Mouse (Mus musculus) kidney, embryonic 16.5 days (tissue): ENCODE measurements around the gene Map3k5. TPM values are rescaled to one million over a fixed set of nuclear protein-coding genes. Genes with fewer than 3 reads are reported as not detected.
"Not testable (repeated sequence)": the region's sequence is repeated elsewhere in the genome, so short reads cannot be mapped to it uniquely, and the experiment has no call there.

ENCODE experiments used
- ATAC-seq: fragments of 200-750 bp; cut with Nextera tagmentation; 2 replicates; pipeline ENCODE4 v1.8.0; 2017; ENCODE audit warnings: moderate TSS enrichment; ENCODE audit not compliant: low FRiP score, low TSS enrichment
- H3K27ac ChIP-seq: fragments of 300-500 bp; sonication (generic); 2 replicates; pipeline ENCODE4 v1.5.1; 2014; ENCODE audit warnings: low read length
- H3K27me3 ChIP-seq: fragments of 300-500 bp; sonication (generic); 2 replicates; pipeline ENCODE4 v1.6.1; 2014; ENCODE audit warnings: low read length, control low read depth, mixed read lengths; ENCODE audit not compliant: insufficient read depth
- H3K36me3 ChIP-seq: fragments of 300-500 bp; sonication (generic); 2 replicates; pipeline ENCODE4 v1.6.1; 2014; ENCODE audit warnings: low read length, control low read depth, mixed read lengths; ENCODE audit not compliant: insufficient read depth
- H3K4me1 ChIP-seq: fragments of 300-500 bp; sonication (generic); 2 replicates; pipeline ENCODE4 v1.6.1; 2014; ENCODE audit warnings: low read length, control low read depth, mixed read lengths; ENCODE audit not compliant: insufficient read depth
- H3K4me2 ChIP-seq: fragments of 300-500 bp; sonication (generic); replicated peaks from 2 replicates; pipeline ENCODE4 v1.6.1; 2014; ENCODE audit warnings: low read depth, low read length
- H3K4me3 ChIP-seq: fragments of 300-500 bp; sonication (generic); 2 replicates; pipeline ENCODE4 v1.5.1; 2014; ENCODE audit warnings: mild to moderate bottlenecking, low read length
- H3K9ac ChIP-seq: fragments of 300-500 bp; sonication (generic); replicated peaks from 2 replicates; pipeline ENCODE4 v1.6.1; 2014; ENCODE audit warnings: low read length
- H3K9me3 ChIP-seq: fragments of 300-500 bp; sonication (generic); 2 replicates; pipeline ENCODE4 v1.6.1; 2016; ENCODE audit warnings: low read length, control low read depth
- WGBS: fragments of 180-500 bp; shearing (Covaris S2); extraction: QIAGEN DNeasy Blood & Tissue Kit; methylation state at CpG from one replicate; pipeline ENCODE4 v1.1.7; 2014; 5-methylcytosine and 5-hydroxymethylcytosine counted together
- polyA plus RNA-seq: library from polyadenylated mRNA; unstranded; fragments of >200 nt; fragmentation: Nextera tagmentation; extraction: Ambion mirVana; gene quantifications from 2 replicates; pipeline ENCODE4 v1.2.1, GENCODE M21; 2015

The Map3k5 gene
- polyA plus RNA-seq, 1 experiment from 2014 or later = 2.4 TPM

GRCm38 (mm10) chr10:19907246-19907804 is 26.9 kb upstream of the Map3k5 start, which contains the start of gene Pex7:
Gene Pex7, minus strand, starts transcription at chr10:19907689.
- H3K4me2 ChIP-seq = peak within 1 kb of the TSS; percentile 51
- peak within 1 kb of the TSS; percentile 78 for H3K4me3 ChIP-seq
- no peaks in the 10 kb centered on the region for H3K9me3 ChIP-seq
- under 1% methylated on average over 60 of the region's 60 CpGs for WGBS
- peak within 1 kb of the TSS; percentile 98 for H3K27ac ChIP-seq
- peak within 1 kb of the TSS; percentile 92 for H3K9ac ChIP-seq
- no peaks in the 10 kb centered on the region for H3K27me3 ChIP-seq
- H3K36me3 ChIP-seq = no peaks in the 10 kb centered on the region
- H3K4me1 ChIP-seq = no peaks in the 10 kb centered on the region
- peak; percentile 97 for ATAC-seq

GRCm38 (mm10) chr10:19908076-19908475 is 26.2 kb upstream of the Map3k5 start:
- Histone ChIP-seq H3K27me3 (no peaks in the 10 kb centered on the region), H3K9me3 (no peaks in the 10 kb centered on the region), H3K4me1 (no peaks in the 10 kb centered on the region), H3K36me3 (no peaks in the 10 kb centered on the region), H3K4me3 (no peak overlapping the region), H3K4me2 (peak overlapping the region; percentile 51; the same call in 1 of the 2 replicates), H3K27ac (no peak overlapping the region), H3K9ac (no peak overlapping the region)
- 68% methylated on average over 2 of the region's 2 CpGs for WGBS
- no peak; the same call in 1 of the 2 replicates for ATAC-seq

GRCm38 (mm10) chr10:19910516-19910915 is 23.8 kb upstream of the Map3k5 start:
- H3K9me3 ChIP-seq = no peaks in the 10 kb centered on the region
- no peak for ATAC-seq
- H3K27ac ChIP-seq = no peak overlapping the region
- H3K4me3 ChIP-seq = no peak overlapping the region
- no peaks in the 10 kb centered on the region for H3K4me1 ChIP-seq
- 91% methylated on average over 2 of the region's 2 CpGs for WGBS
- H3K36me3 ChIP-seq = no peaks in the 10 kb centered on the region
- H3K4me2 ChIP-seq = no peak overlapping the region
- no peaks in the 10 kb centered on the region for H3K27me3 ChIP-seq
- H3K9ac ChIP-seq = no peak overlapping the region

GRCm38 (mm10) chr10:19911583-19911982 is 22.7 kb upstream of the Map3k5 start:
- Histone ChIP-seq H3K4me2 (no peak overlapping the region), H3K9ac (no peak overlapping the region), H3K27ac (no peak overlapping the region), H3K4me3 (no peak overlapping the region), H3K36me3 (no peaks in the 10 kb centered on the region), H3K9me3 (no peaks in the 10 kb centered on the region), H3K27me3 (no peaks in the 10 kb centered on the region), H3K4me1 (no peaks in the 10 kb centered on the region)
- WGBS = 17% methylated on average over 1 of the region's 1 CpGs
- ATAC-seq = no peak

GRCm38 (mm10) chr10:19913806-19914205 is 20.5 kb upstream of the Map3k5 start:
- H3K9me3 ChIP-seq = no peaks in the 10 kb centered on the region
- no peak overlapping the region for H3K4me3 ChIP-seq
- no peaks in the 10 kb centered on the region for H3K36me3 ChIP-seq
- 89% methylated on average over 4 of the region's 4 CpGs for WGBS
- no peak overlapping the region for H3K4me2 ChIP-seq
- no peaks in the 10 kb centered on the region for H3K4me1 ChIP-seq
- H3K9ac ChIP-seq = no peak overlapping the region
- no peak overlapping the region for H3K27ac ChIP-seq
- H3K27me3 ChIP-seq = no peaks in the 10 kb centered on the region
- ATAC-seq = no peak

- H3K9me3 ChIP-seq = no peaks in the 10 kb centered on the region
- peak; percentile 71 for ATAC-seq
- H3K4me2 ChIP-seq = no peak overlapping the region
- H3K27me3 ChIP-seq = no peaks in the 10 kb centered on the region
- WGBS = 52% methylated on average over 1 of the region's 1 CpGs
- no peaks in the 10 kb centered on the region for H3K36me3 ChIP-seq
- H3K4me1 ChIP-seq = no peaks in the 10 kb centered on the region
- H3K27ac ChIP-seq = no peak overlapping the region
- H3K4me3 ChIP-seq = no peak overlapping the region
- H3K9ac ChIP-seq = no peak overlapping the region
These were observed 19.0 kb upstream of the Map3k5 start for GRCm38 (mm10) chr10:19915301-19915700.

GRCm38 (mm10) chr10:19922410-19922809 is 11.9 kb upstream of the Map3k5 start:
- no peak for ATAC-seq
- H3K36me3 ChIP-seq = no peaks in the 10 kb centered on the region
- no peak overlapping the region for H3K27ac ChIP-seq
- H3K27me3 ChIP-seq = no peaks in the 10 kb centered on the region
- no peak overlapping the region for H3K9ac ChIP-seq
- H3K9me3 ChIP-seq = no peaks in the 10 kb centered on the region
- H3K4me1 ChIP-seq = no peaks in the 10 kb centered on the region
- no peak overlapping the region for H3K4me3 ChIP-seq
- whole genome bisulfite sequencing = 62% methylated on average over 4 of the region's 4 CpGs
- H3K4me2 ChIP-seq = no peak overlapping the region

- Histone ChIP-seq H3K4me2 (no peak overlapping the region), H3K4me3 (no peak overlapping the region), H3K4me1 (no peaks in the 10 kb centered on the region), H3K9ac (no peak overlapping the region), H3K27ac (no peak overlapping the region), H3K36me3 (no peaks in the 10 kb centered on the region), H3K9me3 (no peaks in the 10 kb centered on the region), H3K27me3 (no peaks in the 10 kb centered on the region)
- no peak for ATAC-seq
- 71% methylated on average over 2 of the region's 2 CpGs for WGBS
These were observed 10.0 kb upstream of the Map3k5 start for GRCm38 (mm10) chr10:19924256-19924655.

GRCm38 (mm10) chr10:19926391-19926897 is 7.8 kb upstream of the Map3k5 start:
- H3K4me3 ChIP-seq, ATAC-seq, H3K9me3 ChIP-seq, H3K27ac ChIP-seq, H3K27me3 ChIP-seq, H3K4me2 ChIP-seq, H3K36me3 ChIP-seq, H3K9ac ChIP-seq, H3K4me1 ChIP-seq: not testable (repeated sequence)
- 84% methylated on average over 4 of the region's 4 CpGs for WGBS

- Histone ChIP-seq H3K27ac (no peak overlapping the region), H3K4me2 (no peak overlapping the region), H3K27me3 (peaks cover 4% of the 10 kb centered on the region; the same call in 1 of the 2 replicates), H3K9ac (no peak overlapping the region), H3K9me3 (no peaks in the 10 kb centered on the region), H3K36me3 (no peaks in the 10 kb centered on the region), H3K4me3 (no peak overlapping the region), H3K4me1 (no peaks in the 10 kb centered on the region; the same call in 1 of the 2 replicates)
- no peak for ATAC-seq
- WGBS = 86% methylated on average over 1 of the region's 1 CpGs
These were observed 6.1 kb upstream of the Map3k5 start for GRCm38 (mm10) chr10:19928205-19928604.
